Mouse (Mus musculus): ENCODE data around the gene Plekha5. TPM values are rescaled to one million over a fixed set of nuclear protein-coding genes. Genes with fewer than 3 reads are reported as not detected.
A peak's percentile ranks its signal among the peaks of the same experiment; 100 is the strongest.

Gene Plekha5
- polyA plus RNA-seq (2012; rRNA removed), result 28.7 and 32.6 TPM in 2 replicates

DNA sequence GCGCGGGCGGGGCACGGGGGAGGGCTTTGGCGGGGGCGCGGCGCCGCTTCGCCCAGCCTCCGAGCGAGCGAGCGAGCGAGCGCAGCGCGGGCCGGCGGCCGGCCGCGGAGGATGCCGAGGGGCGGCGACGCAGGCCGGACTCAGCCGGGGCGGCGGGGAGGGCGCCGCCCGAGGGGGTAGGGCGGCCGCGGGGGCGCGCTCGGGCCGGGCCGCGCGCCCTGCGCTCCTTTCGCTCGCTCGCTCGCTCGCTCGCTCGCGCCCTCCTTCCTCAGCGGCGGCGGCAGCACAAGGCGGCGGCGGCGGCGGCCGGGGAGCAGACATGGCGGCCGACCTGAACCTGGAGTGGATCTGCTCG lies at the start of gene Plekha5:
Gene Plekha5, plus strand, starts transcription at position 209 of the 355 bp plus-strand sequence.
- no peak for DNase-seq (ENCODE audit: low read depth)

DNA sequence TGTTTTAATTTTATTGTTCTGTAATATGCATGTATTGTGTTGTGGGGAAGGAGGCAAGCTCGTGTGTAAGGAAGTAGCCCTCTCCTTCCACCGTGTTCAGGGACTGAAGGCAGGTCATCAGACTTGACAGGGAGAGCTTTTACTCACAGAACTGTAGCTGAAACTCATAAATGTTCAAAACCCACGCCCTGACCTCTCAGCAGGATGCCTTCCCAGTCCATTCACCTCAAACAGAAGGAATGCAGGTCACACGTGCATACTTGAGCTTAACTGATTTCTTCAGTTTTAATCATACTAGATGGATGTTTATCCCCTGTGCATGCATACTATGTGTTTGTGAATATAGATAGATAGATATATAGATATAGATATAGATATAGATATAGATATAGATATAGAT lies 48.2 kb upstream of the Plekha5 start:
- DNase-seq (ENCODE audit: low read depth), result no peak

DNA sequence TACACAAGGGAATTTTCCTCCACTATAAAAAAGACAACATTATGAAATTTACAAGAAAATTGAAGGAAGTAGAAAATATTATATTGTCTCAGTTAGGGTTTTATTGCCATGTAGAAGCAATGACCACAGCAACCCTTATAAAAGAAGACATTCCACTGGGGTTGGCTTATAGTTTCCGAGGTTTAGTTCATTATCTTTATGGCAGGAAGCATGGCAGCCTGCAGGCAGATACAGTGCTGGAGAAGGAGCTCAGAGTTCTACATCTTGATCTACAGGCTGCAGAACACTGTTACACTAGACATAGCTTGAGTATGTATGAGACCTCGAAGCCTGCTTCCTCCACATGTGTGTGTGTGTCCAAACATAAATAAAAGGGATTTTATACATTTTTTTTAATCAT lies 43.3 kb upstream of the Plekha5 start:
- DNase-seq (ENCODE audit: low read depth), result no peak

DNA sequence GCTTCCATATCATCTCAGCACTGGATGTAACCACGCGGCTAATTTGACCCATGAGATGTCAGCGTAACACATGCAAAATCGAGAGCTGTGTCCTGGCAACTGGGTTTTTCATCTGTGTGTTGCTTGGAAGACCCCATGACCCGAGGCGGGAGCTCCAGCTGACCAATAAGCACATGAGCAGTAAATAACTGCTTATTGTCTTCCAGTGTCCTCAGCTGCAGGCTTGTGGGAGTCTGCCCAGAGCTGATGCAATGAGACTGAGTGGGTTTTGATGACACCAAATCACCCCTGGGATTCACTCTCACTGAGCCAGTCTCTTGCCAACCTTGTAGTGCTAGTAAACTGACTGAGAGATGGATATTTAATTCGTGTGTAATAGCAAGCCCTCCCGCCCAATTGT lies 42.7 kb upstream of the Plekha5 start:
- DNase-seq (ENCODE audit: low read depth), result no peak

DNA sequence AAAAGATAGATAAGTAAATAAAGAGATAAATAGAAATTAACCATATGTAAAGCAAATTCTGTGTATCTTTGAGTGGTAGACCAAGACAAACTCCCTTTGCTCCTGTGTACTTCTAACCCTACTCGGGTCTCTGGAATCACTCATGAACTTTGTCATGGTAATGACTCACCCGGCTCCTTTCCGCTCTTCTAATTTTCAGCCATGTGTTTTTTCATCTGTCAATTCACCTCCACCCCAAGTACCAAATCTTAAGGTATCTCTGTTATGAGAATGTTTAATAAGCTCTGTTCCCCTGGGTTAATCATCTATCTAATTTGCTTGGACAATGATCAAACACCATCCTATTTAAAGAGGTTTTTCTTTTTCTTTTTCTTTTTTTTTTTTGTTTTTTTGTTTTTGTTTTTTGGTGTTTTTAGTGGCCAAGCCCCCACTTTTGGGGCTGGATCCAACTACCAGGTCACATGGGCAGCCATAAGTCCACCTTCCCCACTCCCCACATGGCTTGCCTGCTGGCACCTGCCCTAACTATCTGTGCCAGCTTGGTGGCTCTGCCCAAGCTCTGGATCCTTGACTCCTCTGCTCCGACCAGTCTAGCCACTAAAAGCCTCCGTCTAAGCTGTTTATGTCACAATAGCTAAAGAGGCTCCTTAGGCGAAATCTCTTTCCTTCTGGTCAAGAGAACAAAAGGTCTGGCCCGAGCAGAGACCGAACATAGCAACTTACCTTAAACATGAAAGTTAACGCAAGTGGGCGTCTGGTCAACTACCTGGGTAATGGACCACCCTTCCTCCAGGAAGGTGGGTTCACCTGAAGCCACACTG lies 40.1 kb upstream of the Plekha5 start:
- DNase-seq (ENCODE audit: low read depth), result peak; percentile 64

DNA sequence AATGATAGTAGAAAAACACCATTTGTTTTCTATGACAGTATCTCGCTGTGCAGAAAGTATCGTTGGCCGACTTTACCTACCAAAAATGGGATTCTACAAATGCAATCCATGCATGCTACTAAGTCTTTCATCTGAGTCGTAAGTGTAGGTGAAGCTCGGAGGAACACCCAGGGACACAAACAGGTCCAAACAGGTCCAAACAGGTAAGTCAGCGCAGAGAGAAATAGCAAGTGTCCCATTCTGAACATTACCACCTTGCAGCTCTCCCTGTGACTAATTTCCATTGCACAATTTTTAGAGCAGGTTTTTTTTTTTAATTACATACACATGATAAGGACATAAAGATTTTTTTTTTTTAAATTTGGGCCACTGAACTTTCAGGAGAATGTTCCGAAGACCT lies 27.2 kb upstream of the Plekha5 start:
- DNase-seq (ENCODE audit: low read depth), result peak; percentile 68

DNA sequence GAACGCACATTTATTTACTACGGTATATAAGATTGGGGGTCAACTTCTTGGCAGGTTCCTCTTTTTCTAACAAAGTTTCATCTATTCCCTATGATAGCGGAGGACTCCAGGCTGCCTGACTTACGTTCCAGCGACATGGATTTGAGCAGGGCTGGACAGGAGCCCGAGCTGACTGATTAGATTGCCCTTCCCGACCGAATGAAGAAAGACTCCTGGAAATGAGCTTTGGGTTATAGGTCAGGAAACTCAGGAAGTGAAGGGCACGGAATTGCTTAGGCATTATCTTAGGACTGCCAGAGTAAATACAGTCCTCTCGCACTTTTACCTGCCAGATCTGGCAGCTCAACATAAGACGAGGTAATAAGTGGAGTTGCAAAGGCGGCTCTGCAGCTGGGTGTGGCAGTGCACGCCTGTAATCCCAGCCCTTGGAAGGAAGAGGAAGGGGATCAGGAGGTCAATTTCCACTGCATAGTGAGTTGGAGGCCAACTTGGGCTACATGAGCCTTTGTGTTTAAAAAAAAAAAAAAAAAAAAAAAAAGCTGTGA lies 21.0 kb upstream of the Plekha5 start:
- DNase-seq (ENCODE audit: low read depth), result no peak

DNA sequence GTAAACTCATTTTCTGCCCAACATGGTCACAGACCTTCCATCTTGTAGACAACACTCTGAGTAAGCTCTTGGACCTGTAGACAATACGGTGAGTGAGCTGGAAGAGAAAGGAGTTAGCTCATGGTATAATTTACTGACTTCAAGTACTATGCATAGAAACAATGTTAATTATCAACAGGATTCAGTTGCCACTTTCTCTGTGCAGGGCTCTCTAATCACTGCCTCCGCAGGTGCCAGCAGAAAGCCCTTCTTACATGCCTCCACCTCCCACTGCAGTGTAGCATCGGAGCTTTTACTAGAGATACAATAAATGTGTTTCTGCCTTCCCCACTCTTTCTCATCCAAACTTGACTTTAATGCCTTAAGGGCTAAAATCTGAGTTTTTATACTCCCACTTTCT lies 11.9 kb upstream of the Plekha5 start:
- DNase-seq (ENCODE audit: low read depth), result no peak

DNA sequence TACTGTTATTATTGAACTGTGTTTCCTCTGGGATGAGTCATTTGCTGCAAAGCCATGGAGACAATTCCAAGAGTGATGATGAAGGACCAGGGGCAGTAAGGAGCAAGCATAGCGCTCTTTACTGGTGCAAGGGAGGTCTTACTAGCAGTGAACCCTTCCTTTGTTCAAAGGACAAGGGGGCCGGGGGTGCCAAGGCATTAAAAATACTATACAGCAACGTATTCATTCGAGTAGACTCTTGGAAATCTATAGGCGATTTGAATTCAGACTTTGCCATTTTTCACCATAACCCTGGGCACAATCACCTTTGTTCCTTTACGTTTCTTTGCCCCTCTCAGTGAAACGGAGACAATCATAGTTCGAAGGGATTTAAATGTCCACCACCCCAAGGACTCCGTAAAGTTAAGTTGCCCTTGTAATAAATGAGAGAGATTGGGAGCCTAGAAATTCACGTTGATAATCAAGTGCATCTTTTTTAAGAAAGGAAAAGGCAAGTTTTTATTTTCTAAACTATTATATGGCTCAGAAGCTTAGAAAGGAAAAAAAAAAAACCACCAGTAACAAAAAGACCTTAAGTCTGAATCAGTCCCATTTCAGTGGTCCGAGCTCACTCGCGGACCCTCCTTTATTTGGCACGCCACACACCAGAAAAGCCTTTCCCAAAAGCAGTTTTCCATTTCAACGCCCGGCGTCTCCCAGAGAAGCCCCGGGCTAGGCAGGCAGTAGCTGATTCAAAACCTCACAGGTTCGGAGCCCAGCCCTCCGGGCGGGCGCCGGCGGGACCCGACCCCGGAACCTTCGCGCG lies 611 bp upstream of the Plekha5 start:
- DNase-seq (ENCODE audit: low read depth), result no peak

DNA sequence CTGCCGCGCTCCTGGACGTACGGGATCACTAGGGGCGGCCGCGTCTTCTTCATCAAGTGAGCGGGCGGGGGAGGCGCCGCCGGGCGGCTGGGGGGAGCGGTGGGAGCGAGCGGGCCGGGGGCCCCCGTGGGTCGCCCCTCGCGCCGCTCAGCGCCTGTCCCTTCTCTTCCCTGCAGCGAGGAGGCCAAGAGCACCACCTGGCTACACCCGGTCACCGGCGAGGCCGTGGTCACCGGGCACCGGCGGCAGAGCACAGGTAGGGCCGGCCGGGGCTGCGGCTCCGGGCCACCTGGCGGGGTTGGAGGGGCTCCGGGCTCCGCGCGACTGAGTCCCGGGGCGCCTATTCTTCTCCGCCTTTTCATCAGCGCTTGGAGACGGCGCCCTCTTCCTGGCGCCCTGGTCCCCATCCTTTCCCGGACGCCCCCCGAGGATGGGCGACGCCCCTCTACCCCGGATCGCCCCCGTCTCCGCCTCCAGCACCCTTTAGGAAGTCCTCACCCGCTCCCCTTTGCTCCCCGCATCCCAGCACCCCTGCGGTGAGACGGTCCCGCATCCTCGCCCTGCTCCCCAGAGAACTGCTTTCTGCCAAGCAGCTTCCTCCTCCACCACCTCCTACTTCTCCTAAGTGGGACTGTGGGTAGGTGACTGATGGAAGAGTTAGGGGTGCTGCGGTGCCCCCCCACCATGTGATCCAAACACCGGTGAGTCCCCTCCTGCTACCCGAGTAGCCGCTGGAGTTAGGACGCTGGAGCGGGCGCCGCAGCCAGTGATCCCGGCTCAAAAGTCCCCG lies 542 bp downstream of the Plekha5 start:
- no peak for DNase-seq (ENCODE audit: low read depth)

DNA sequence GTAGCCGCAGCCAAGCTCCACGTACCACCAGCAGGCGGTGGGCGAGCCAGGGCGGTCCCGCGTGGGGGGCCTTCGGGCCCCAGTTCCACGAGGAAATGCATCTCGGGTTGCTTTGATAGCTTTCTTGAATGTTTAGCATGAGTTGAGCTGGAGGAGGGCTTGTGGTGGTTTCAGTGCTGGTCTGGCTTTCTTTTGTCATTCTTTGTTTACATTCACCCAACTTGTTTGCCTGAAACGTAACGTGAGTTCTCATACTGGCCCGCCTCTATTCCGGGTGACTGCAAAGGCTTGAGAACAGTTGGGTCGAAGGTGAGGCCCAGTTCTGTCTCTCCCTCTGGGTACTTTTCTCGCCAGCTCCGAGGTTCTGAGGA lies 1.1 kb downstream of the Plekha5 start:
- no peak for DNase-seq (ENCODE audit: low read depth)

DNA sequence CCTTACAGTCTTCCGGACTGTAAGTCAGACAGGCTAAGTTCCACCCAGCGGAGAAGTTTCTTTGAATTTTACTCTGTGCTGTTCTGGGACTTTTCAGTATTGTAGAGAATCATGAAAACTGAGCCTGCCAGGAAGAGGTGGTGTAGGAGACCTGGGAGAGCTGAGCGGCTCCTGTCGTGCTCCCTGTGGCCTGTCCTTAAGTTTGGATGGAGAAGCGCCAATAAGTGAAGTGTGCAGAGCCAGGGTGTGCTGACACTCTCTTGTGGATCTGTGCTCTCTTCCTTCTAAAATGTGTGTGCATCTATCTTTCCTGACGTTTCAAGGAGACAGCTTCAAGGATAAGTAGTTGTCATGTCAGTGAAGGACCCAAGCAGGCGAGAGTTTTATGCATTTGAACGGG lies 5.4 kb downstream of the Plekha5 start:
- DNase-seq (ENCODE audit: low read depth), result no peak

DNA sequence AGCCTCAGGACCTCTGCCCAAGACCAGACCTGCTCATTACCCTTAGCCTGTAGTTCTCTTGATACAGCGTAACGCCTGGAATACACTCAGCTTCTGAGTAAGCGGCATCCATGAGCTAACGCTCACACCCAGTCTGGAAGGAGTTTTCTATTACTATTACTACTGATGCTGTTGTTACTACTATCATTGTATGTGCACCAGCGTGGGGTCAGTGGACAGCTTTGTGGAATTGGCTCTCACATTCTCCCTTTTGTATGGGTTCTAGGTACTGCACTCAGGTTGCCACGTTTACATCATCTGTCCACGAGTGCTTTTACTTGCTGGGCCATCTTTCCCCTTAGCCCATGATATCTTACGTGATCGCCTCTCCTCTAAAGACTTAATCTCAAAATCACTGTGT lies 8.5 kb downstream of the Plekha5 start:
- DNase-seq (ENCODE audit: low read depth), result no peak

DNA sequence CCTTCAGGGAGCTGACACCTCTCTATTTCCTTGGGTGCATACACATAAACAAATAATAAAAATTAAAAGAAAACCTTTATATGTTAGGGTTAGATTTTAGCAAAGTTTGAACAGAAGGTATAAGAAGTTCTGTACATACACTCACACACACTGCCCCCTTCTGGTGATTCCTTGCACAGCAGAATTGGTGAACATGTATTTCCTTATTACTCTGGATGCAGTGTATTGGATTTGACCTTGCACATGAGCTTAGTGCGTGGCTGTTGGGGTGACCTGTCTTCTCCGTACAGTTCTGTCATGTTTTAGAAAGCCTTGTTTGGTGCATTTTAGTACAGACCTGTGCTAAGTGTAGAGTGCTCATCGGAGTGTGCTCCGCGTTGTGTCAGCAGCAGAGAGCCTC lies 19.5 kb downstream of the Plekha5 start:
- no peak for DNase-seq (ENCODE audit: low read depth)

DNA sequence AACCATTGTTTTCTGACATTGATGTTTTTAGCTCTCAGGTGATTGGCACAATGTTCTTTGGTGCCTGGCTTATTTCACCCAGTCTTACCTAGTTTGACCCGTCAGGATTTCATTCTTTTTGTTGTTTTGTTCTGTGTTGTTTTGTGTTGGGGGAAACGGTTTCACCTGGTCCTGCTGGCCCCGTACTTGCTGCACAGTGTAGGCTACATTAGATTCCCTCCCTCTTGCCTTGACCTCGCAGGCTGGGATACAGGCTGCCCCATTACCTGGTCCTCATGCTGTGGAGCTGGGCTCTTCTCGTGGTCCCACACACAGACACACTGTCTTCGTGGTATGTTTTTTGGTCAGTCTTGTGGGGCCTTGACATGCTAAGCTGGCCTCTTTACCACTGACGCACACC lies 20.3 kb downstream of the Plekha5 start:
- no peak for DNase-seq (ENCODE audit: low read depth)

DNA sequence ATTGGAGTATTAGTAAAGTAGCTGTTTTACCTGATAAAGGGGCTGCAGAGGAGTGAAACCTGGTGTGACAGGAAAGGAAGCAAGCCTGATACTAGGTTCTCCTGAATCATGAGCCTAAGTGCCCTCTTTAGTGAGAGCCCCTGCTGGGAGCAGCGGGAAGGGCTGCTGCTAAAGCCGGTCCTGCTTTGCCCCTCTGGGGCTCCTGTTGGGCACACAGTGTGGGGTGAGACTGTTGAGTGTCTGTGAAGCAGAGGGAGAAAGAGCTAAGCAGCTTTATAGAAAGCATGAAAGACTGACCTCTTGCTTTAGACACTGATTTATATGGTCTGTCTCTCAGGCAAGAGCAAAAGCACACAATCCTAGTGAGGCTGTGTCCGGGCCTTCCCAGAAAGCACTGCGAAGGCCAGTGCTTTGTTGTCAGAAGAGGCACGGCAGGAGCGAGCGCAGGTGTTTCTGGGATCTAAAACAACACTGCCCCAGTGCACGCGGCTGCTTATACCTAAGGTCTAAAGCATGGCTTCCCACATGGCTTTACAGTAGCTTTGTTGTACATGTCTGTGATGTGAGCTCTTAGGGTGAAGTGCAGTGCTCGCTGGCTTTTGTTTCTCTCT lies 21.1 kb downstream of the Plekha5 start:
- DNase-seq (ENCODE audit: low read depth), result no peak

DNA sequence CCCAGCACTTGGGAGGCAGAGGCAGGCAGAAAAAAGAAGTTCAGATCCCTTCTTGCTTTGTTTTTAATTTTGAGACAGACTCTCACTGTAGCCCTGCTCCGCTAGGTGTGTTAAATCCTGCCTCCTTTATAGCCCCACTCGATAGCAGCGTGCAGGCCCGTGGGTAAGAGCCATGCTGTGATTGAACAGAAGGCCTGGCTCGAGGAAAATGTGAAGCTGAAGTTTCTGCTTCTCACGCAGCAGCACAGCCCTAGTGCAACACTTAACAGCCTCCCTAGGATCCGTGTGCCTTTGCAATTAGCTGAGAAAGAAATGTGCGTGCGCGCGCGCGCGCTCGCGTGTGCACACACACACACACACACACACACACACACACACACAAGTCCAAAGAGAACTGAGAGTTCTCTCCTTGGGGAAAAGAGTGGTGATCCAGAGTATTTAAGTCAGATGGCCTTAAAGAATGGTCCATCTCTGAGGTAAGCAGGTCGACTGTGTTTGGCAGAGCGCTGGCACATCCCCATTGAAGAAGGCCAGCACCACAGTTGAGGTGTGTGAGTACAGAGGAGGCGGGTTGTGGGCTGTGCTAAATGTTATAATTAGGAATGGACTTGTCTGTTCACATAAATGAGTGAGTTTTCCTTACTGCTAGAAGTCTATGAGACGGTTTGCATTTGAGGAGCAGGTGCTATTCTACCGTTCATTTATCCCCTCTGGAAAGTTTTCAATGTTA lies 24.3 kb downstream of the Plekha5 start:
- DNase-seq (ENCODE audit: low read depth), result no peak

DNA sequence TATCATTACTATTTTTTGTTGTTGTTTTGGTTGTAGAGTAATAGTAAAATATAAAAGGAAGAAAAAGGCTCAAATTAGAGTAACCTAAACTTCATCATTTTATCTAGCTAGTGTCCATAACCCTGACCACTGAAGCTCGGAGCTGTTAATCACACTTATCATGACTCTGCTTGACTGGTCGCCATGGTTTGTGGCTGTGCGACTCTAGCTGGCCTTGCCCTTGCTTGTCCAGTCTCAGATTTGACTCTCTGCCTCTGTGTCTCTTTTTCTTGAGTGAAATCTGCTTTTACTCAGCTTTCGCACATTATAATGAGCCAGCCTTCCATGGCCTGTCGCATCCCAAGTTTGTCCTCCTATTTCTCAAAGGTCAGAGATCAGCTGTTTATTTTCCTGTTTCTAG lies 26.8 kb downstream of the Plekha5 start:
- DNase-seq (ENCODE audit: low read depth), result no peak

DNA sequence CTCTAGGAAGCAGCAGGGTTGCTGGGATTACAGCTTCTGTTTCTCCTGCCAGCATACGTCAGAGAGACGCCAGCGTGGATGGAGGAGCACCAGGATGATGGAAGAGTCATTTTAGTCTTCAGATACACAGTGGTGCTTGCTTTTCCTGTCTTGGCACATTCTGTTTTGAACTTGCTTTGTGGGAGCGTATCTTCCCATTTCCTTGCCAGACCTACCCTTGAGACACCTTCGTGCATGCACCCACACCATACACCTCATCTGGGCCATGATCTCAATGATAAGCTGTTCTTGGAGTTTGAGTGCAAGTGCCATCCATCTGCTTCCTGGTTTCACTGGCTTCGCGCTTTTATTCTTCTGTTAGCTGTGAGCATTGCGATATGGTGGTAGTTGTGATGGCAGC lies 28.9 kb downstream of the Plekha5 start:
- no peak for DNase-seq (ENCODE audit: low read depth)

DNA sequence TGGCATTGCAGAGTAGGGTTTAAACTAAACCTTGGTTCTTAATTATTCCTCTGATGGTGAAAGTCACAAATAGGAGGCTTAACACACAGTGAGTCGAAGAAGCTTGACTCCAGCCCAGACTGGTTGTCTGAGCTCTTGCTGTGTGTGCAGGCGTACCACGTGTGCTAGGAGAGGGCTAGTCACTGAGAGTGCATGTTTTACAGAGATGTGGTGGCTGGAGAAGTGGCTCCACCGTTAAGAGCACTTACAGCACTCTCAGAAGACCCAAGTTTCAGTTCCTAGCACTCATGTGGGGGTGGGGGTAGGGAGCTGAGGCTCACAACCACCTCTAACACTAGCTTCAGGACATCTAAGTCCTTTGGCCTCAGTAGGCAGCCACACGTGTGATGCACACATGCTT lies 29.6 kb downstream of the Plekha5 start:
- DNase-seq (ENCODE audit: low read depth), result no peak

DNA sequence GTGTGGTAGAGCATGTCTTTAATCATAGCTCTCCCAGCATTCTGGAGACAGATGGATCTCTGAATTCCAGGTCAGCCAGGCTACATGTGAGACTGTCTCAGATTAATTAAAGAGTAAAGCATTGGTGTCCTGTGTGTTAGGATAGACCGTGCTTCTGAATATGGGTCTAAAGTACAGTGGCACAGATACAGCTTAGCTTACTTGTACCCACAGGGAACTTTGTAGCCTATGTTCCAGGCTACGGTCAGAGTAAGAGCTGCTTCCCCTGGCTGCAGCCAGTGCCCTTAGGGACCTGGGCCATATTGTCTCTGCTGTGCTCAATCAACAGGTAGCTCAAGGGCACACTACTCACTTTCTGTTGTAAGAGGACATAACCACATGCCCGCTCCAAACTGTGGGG lies 30.5 kb downstream of the Plekha5 start:
- DNase-seq (ENCODE audit: low read depth), result no peak
